Mouse (Mus musculus) cerebellum, adult 2 months (tissue): ENCODE data around the gene Ifitm1.

ENCODE experiments used
- CTCF ChIP-seq: fragments of 200-500 bp; IDR thresholded peaks from 2 replicates; pipeline ENCODE4 v1.5.1; 2011; ENCODE audit warnings: low read depth, mild to moderate bottlenecking, control low read depth, low read length, moderate library complexity, borderline replicate concordance; ENCODE audit not compliant: insufficient read depth
- POLR2A ChIP-seq: fragments of 200-500 bp; IDR thresholded peaks from 2 replicates; pipeline ENCODE4 v1.6.1; 2011; ENCODE audit warnings: low read length, control low read depth, borderline replicate concordance; ENCODE audit not compliant: insufficient read depth

GRCm38 (mm10) chr7:140956556-140956869 is 10.5 kb upstream of the Ifitm1 start:
- TF ChIP-seq POLR2A = no peak
- TF ChIP-seq CTCF = no peak
